Mouse (Mus musculus) left cerebral cortex, postnatal 14 days (tissue): ENCODE data around the gene Fbxo41. TPM values are rescaled to one million over a fixed set of nuclear protein-coding genes. Genes with fewer than 3 reads are reported as not detected.

Source experiments
- total RNA-seq, 2 experiments: library from RNA; stranded (reverse); gene quantifications; 2 replicates each; pipeline ENCODE4 v1.2.3; 2021

Fbxo41 gene
- total RNA-seq, 2 experiments from 2014 or later, result 119 to 126 TPM

Other genes starting within 250 kb of the Fbxo41 start
- 100 to 1,000 TPM; 162 to 165 TPM for gene Sfxn5, start 169.6 kb downstream of the Fbxo41 start, total RNA-seq
- 10 to 100 TPM; 53.8 to 55.0 TPM for gene Rab11fip5, start 128.4 kb downstream of the Fbxo41 start, total RNA-seq
- gene Noto, start 79.1 kb downstream of the Fbxo41 start, total RNA-seq, result not detected
- gene Smyd5, start 71.0 kb downstream of the Fbxo41 start, total RNA-seq, result 10 to 100 TPM; 33.8 to 34.7 TPM
- gene Cct7, start 51.5 kb downstream of the Fbxo41 start, total RNA-seq, result 100 to 1,000 TPM; 209 to 210 TPM
- gene Pradc1, start 51.0 kb downstream of the Fbxo41 start, total RNA-seq, result 10 to 100 TPM; 27.1 to 34.0 TPM
- gene Egr4, start 10.6 kb upstream of the Fbxo41 start, total RNA-seq, result 10 to 100 TPM; 50.3 to 64.1 TPM
- 1 to 10 TPM; 7.6 to 9.4 TPM for gene Alms1, start 84.5 kb upstream of the Fbxo41 start, total RNA-seq
- 1 to 10 TPM; 2.0 to 2.2 TPM for gene Nat8f7, start 210.2 kb upstream of the Fbxo41 start, total RNA-seq